Comparison of ENCODE assay signal across 16 mouse cellular contexts in genomic region chr3:82140781-82141180, GRCm38 (mm10). TPM values are rescaled to one million over a fixed set of nuclear protein-coding genes. Genes with fewer than 3 reads are reported as not detected.
DNase-seq lines count a peak whose midpoint lies in the region; ATAC-seq and TF ChIP-seq lines count a peak whose summit lies in the region.
"Had no signal": no experiment of that assay in that cellular context is flagged by ENCODE, and none has a peak within 500 bp of the region (broad histone marks: within the 10 kb centered on the region; RNA-seq: fewer than 3 reads in every experiment).

No protein-coding gene starts in this region.

- H3K4me1 ChIP-seq in heart, adult 2 months (ENCODE audit: control insufficient read depth, insufficient read depth, low read length): no peaks in the 10 kb centered on the region
- H3K4me1 ChIP-seq in kidney, postnatal 0 days (replicated peaks; ENCODE audit: insufficient read depth, low read length): no peaks in the 10 kb centered on the region
- peaks cover 14% of the 10 kb centered on the region for H3K4me1 ChIP-seq in heart, embryonic 15.5 days (replicated peaks)

- H3K4me3 ChIP-seq in heart, adult 2 months: peak overlapping the region; percentile 29
- H3K4me3 ChIP-seq in kidney, postnatal 0 days (replicated peaks; ENCODE audit: low read depth, low read length): no peak overlapping the region
- peak overlapping the region; percentile 43 for H3K4me3 ChIP-seq in heart, embryonic 15.5 days
- H3K4me3 ChIP-seq: erythroblast, embryonic 14.5 days; hindbrain, embryonic 10.5 days; limb, embryonic 15.5 days had no signal

- no peaks in the 10 kb centered on the region for H3K36me3 ChIP-seq in heart, adult 2 months (ENCODE audit: control insufficient read depth, insufficient read depth, low read length)
- no peaks in the 10 kb centered on the region for H3K36me3 ChIP-seq in kidney, postnatal 0 days (ENCODE audit: insufficient read depth, low read length)
- no peaks in the 10 kb centered on the region for H3K36me3 ChIP-seq in heart, embryonic 15.5 days
- H3K36me3 ChIP-seq: G1E; hindbrain, embryonic 10.5 days; limb, embryonic 15.5 days had no signal

- no peaks in the 10 kb centered on the region for H3K79me2 ChIP-seq in heart, adult 2 months (replicated peaks; ENCODE audit: control insufficient read depth, insufficient read depth, low read length)

- TF ChIP-seq POLR2A in heart, adult 2 months (IDR thresholded peaks at IDR 0.05; ENCODE audit: insufficient read depth, low read depth, low read length): no peak

- peak overlapping the region; percentile 41 for H3K4me2 ChIP-seq in kidney, postnatal 0 days (ENCODE audit: low read length)
- H3K4me2 ChIP-seq in heart, embryonic 15.5 days: peak overlapping the region; percentile 49
- H3K4me2 ChIP-seq: limb, embryonic 15.5 days had no signal

- WGBS in heart, adult 2 months: 31% methylated on average over 5 of the region's 5 CpGs
- whole genome bisulfite sequencing in kidney, postnatal 0 days: 55% methylated on average over 5 of the region's 5 CpGs
- 21% methylated on average over 5 of the region's 5 CpGs for WGBS in heart, embryonic 15.5 days

- intact Hi-C loops in heart, adult 2 months (cut with DNase I): loop anchor here (5.0 kb wide), 1 partner anchor 33 kb away; no protein-coding TSS in a partner anchor
- intact Hi-C loops in heart, postnatal 14 days (cut with DNase I): no loop called here

- ATAC-seq in kidney, postnatal 0 days (replicated peaks; ENCODE audit: low FRiP score, low read depth): no peak
- no peak for ATAC-seq in heart, embryonic 15.5 days (replicated peaks; ENCODE audit: insufficient number of reproducible peaks, insufficient read depth, low FRiP score, low read depth)

- no peak for TF ChIP-seq CTCF in heart, adult 2 months (IDR thresholded peaks at IDR 0.05)
- TF ChIP-seq CTCF in kidney, postnatal 0 days (IDR thresholded peaks at IDR 0.05; ENCODE audit: low read depth): no peak

- H3K27me3 ChIP-seq in heart, adult 2 months (ENCODE audit: control insufficient read depth, insufficient read depth, low read length): no peaks in the 10 kb centered on the region
- no peaks in the 10 kb centered on the region for H3K27me3 ChIP-seq in kidney, postnatal 0 days (ENCODE audit: insufficient read depth, low read length)
- H3K27me3 ChIP-seq in heart, embryonic 15.5 days: no peaks in the 10 kb centered on the region

- DNase-seq in heart, adult 2 months: no peak
- DNase-seq in heart, postnatal 14 days: no peak
- peak; percentile 52 for DNase-seq in kidney, postnatal 0 days (ENCODE audit: low spot score)
- no peak for DNase-seq in kidney, postnatal 14 days
- DNase-seq in 416B (ENCODE audit: low read depth): peak; percentile 3
- no peak for DNase-seq in right cerebral cortex, postnatal 14 days
- DNase-seq in frontal cortex, postnatal 14 days (ENCODE audit: low spot score in 2 of 2): no peak
- DNase-seq: adrenal gland, postnatal 25 days; cerebellum, adult 9-11 months; spleen, adult 18-20 months had no signal

- H3K9ac ChIP-seq in heart, adult 2 months (ENCODE audit: low read depth, low read length): peak overlapping the region; percentile 35; the same call in 1 of the 2 replicates
- H3K9ac ChIP-seq in kidney, postnatal 0 days (ENCODE audit: low read depth, low read length): no peak overlapping the region
- H3K9ac ChIP-seq in heart, embryonic 15.5 days: peak overlapping the region; percentile 36
- H3K9ac ChIP-seq: limb, embryonic 15.5 days had no signal

- no peaks in the 10 kb centered on the region for H3K9me3 ChIP-seq in kidney, postnatal 0 days (replicated peaks; ENCODE audit: low read length)
- no peaks in the 10 kb centered on the region for H3K9me3 ChIP-seq in heart, embryonic 15.5 days (replicated peaks)
- H3K9me3 ChIP-seq: hindbrain, embryonic 10.5 days; limb, embryonic 15.5 days had no signal

- peak overlapping the region; percentile 11; the same call in 1 of the 2 replicates for H3K27ac ChIP-seq in heart, adult 2 months
- H3K27ac ChIP-seq in kidney, postnatal 0 days: no peak overlapping the region
- H3K27ac ChIP-seq in heart, embryonic 15.5 days: peak overlapping the region; percentile 76
- H3K27ac ChIP-seq: hindbrain, embryonic 10.5 days; limb, embryonic 15.5 days; macrophage had no signal

- TF ChIP-seq EP300 in heart, adult 2 months (IDR thresholded peaks at IDR 0.05; ENCODE audit: insufficient read depth, low read depth, low read length): no peak

RNA-seq across cellular contexts. Expression of gene Gucy1a1, which starts 4.8 kb away (rescaled TPM):
- total RNA-seq in heart, adult 2 months (2021): 10 to 100 TPM; 17.7 to 20.6 TPM
- 12.0 and 22.7 TPM in 2 replicates for polyA plus RNA-seq in heart, adult 2 months (2012; rRNA removed)
- total RNA-seq in heart, postnatal 14 days (2021): 10 to 100 TPM; 26.6 to 34.5 TPM
- 72.4 and 72.5 TPM in 2 replicates for polyA plus RNA-seq in kidney, postnatal 0 days (2015; fragmentation: Nextera tagmentation; extraction: Ambion mirVana)
- 39.1 and 46.6 TPM in 2 replicates for polyA plus RNA-seq in heart, embryonic 15.5 days (2015; fragmentation: Nextera tagmentation; extraction: Ambion mirVana)
- polyA plus RNA-seq: erythroblast, embryonic 14.5 days; G1E had no signal

Comparison
In these comparisons a context has a peak if more than half of its experiments do, and no peak if none do; other contexts are left out.
1. DNase-seq: peak in kidney, postnatal 0 days (single experiment) and 416B (single experiment); none in heart, adult 2 months (0 of 2), heart, postnatal 14 days (0 of 2), kidney, postnatal 14 days (single experiment), right cerebral cortex, postnatal 14 days (single experiment) and frontal cortex, postnatal 14 days (0 of 2).